Mouse (Mus musculus) brain, adult 2 months (tissue): ENCODE results near the gene Wfdc6a.
"Not testable (repeated sequence)": the region's sequence is repeated elsewhere in the genome, so short reads cannot be mapped to it uniquely, and the experiment has no call there.

Source experiments
- DNase-seq: peaks from one replicate; pipeline ENCODE4 v3.0.0; 2011; ENCODE audit warnings: low read depth, low spot score

Gene Wfdc6a

GRCm38 (mm10) chr2:164585025-164585725 is at the start of gene Wfdc6a:
TSS of gene Wfdc6a (minus strand) at chr2:164585447.
- not testable (repeated sequence) for DNase-seq

GRCm38 (mm10) chr2:164621775-164622174 is 36.5 kb upstream of the Wfdc6a start:
- no peak for DNase-seq

- DNase-seq = no peak
Measured at GRCm38 (mm10) chr2:164619050-164619449, 33.8 kb upstream of the Wfdc6a start.

GRCm38 (mm10) chr2:164615386-164615785 is 30.1 kb upstream of the Wfdc6a start:
- no peak for DNase-seq

GRCm38 (mm10) chr2:164613471-164613870 is 28.2 kb upstream of the Wfdc6a start, which contains the start of the genes Wfdc6b and Wfdc8:
TSS of gene Wfdc6b (plus strand) at chr2:164613522.
TSS of gene Wfdc8 (minus strand) at chr2:164613626.
- not testable (repeated sequence) for DNase-seq

- DNase-seq = no peak
Measured at GRCm38 (mm10) chr2:164608781-164609180, 23.5 kb upstream of the Wfdc6a start.

GRCm38 (mm10) chr2:164604411-164604810 is 19.2 kb upstream of the Wfdc6a start:
- DNase-seq = peak; percentile 35

- no peak for DNase-seq
Measured at GRCm38 (mm10) chr2:164603482-164603881, 18.2 kb upstream of the Wfdc6a start.

GRCm38 (mm10) chr2:164600179-164600578 is 14.9 kb upstream of the Wfdc6a start:
- no peak for DNase-seq

GRCm38 (mm10) chr2:164593494-164593893 is 8.2 kb upstream of the Wfdc6a start, which contains the start of gene Eppin:
TSS of gene Eppin (minus strand) at chr2:164593594.
- DNase-seq = no peak

GRCm38 (mm10) chr2:164592014-164592413 is 6.8 kb upstream of the Wfdc6a start:
- peak; percentile 68 for DNase-seq

- not testable (repeated sequence) for DNase-seq
Measured at GRCm38 (mm10) chr2:164573359-164573758, 11.9 kb downstream of the Wfdc6a start, which contains the start of gene Spint3. TSS of gene Spint3 (minus strand) at chr2:164573459.

GRCm38 (mm10) chr2:164567460-164567859 is 17.8 kb downstream of the Wfdc6a start:
- DNase-seq = no peak

- DNase-seq = no peak
Measured at GRCm38 (mm10) chr2:164566997-164567396, 18.2 kb downstream of the Wfdc6a start.

GRCm38 (mm10) chr2:164564346-164564745 is 20.9 kb downstream of the Wfdc6a start:
- no peak for DNase-seq

- peak; percentile 62 for DNase-seq
Measured at GRCm38 (mm10) chr2:164563339-164564038, 21.8 kb downstream of the Wfdc6a start.

GRCm38 (mm10) chr2:164562391-164563188 is 22.7 kb downstream of the Wfdc6a start, which contains the start of gene Wfdc2:
TSS of gene Wfdc2 (plus strand) at chr2:164562413.
- DNase-seq = no peak

- DNase-seq = no peak
Measured at GRCm38 (mm10) chr2:164560106-164560505, 25.1 kb downstream of the Wfdc6a start.

- DNase-seq = no peak
Measured at GRCm38 (mm10) chr2:164558991-164559645, 26.1 kb downstream of the Wfdc6a start.

GRCm38 (mm10) chr2:164558426-164558825 is 26.8 kb downstream of the Wfdc6a start:
- DNase-seq = peak; percentile 71

GRCm38 (mm10) chr2:164551502-164551901 is 33.7 kb downstream of the Wfdc6a start:
- DNase-seq = no peak
